ENCODE assay signal across 10 mouse cellular contexts in the genomic region with DNA sequence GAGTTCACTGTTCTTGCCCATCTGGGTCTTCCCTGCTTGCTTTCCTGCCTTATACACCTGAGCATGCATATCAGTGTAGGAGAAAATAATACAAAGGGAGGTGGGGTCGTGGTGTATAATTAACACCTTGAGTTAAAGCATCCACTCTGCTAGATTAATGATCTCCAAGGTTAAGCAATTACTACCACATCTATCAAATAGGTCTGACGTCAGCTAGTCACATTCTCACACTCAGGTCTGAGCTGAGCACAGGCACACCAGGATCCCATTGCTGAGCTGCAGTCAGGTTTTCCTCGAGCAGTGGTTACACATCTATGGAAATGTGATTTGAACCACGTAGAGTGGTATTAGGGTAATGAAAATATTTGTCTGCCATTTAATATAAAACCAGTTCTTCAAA.
"Had no signal": no experiment of that assay in that cellular context is flagged by ENCODE, and none has a peak within 500 bp of the region (broad histone marks: within the 10 kb centered on the region; RNA-seq: fewer than 3 reads in every experiment).

No protein-coding gene starts in this region.

- H3K9me3 ChIP-seq: intestine, embryonic 15.5 days; liver, embryonic 13.5 days had no signal

- DNase-seq: layer of hippocampus, postnatal 36 days; liver, embryonic 13.5 days; lung, adult 2 months; lung, postnatal 14 days; lung, postnatal 4 days; midbrain, embryonic 14.5 days; thymus, postnatal 25 days had no signal

- H3K27me3 ChIP-seq: intestine, embryonic 15.5 days; liver, embryonic 13.5 days had no signal

- H3K27ac ChIP-seq: intestine, embryonic 15.5 days; left cerebral cortex, adult 2 months; liver, embryonic 13.5 days had no signal

- H3K4me1 ChIP-seq: liver, embryonic 13.5 days had no signal

- ATAC-seq: intestine, embryonic 15.5 days had no signal

- H3K4me2 ChIP-seq: intestine, embryonic 15.5 days; liver, embryonic 13.5 days; midbrain, embryonic 11.5 days had no signal

- H3K4me3 ChIP-seq: intestine, embryonic 15.5 days; left cerebral cortex, adult 2 months; liver, embryonic 13.5 days had no signal

- H3K9ac ChIP-seq: intestine, embryonic 15.5 days; liver, embryonic 13.5 days had no signal

- H3K36me3 ChIP-seq: intestine, embryonic 15.5 days had no signal
